Mouse (Mus musculus): ENCODE results near the gene Zfp1.

The Zfp1 gene

DNA sequence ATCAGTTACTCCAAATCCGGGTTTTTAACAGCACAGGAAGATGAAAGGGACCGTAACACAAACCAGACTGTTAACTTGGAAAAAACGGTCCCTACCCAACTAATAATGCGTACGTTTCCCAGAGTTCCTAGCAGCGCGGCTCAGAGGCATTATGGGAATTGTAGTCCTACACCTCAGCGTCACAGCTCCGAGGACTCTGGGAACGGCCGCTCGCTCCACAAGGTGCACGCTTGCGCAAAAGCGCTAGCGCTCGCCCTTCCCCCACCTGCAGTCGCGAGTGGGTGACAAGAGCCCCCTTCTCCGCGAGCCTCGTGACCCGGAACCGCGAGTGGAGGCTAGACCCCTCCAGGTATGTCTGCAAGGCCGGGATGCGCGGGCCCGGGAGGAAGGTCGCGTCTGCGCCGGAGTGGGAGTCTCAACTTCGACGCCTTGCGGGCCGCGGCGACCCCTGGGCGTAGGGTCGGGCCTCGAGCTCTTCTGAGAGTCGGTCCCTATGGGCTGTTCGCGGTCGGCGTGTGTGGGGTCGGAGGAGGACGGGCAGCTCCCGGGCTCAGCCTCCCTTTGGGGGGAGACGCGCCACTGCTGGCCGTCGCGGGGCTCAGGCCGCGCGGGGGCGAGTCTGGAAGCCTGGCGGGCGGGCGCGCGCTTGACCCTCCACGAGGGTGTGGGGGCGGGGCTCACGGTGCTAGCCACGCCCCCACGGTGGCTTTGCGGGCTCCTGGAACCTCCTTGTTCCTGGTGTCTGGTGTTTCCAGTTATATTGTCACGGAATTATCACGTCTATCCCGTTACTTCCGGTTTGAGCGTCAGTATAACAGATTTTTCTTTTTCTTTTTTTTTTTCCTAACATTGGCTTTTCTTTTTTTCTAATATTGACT lies at the start of gene Zfp1:
Gene Zfp1, plus strand, starts transcription at position 138 of the 878 bp plus-strand sequence.
- peak; percentile 94 for DNase-seq (ENCODE audit: low spot score)

- DNase-seq (ENCODE audit: low spot score) = no peak
Observed at GRCm38 (mm10) chr8:111594044-111594840, 49.0 kb upstream of the Zfp1 start.

GRCm38 (mm10) chr8:111594951-111595350 lies 48.2 kb upstream of the Zfp1 start:
- no peak for DNase-seq (ENCODE audit: low spot score)

- peak; percentile 45 for DNase-seq (ENCODE audit: low spot score)
Observed at GRCm38 (mm10) chr8:111595712-111596484, 47.3 kb upstream of the Zfp1 start.

GRCm38 (mm10) chr8:111596485-111596821 lies 46.7 kb upstream of the Zfp1 start:
- DNase-seq (ENCODE audit: low spot score) = no peak

- no peak for DNase-seq (ENCODE audit: low spot score)
Observed at GRCm38 (mm10) chr8:111597310-111597709, 45.9 kb upstream of the Zfp1 start.

- DNase-seq (ENCODE audit: low spot score) = no peak
Observed at GRCm38 (mm10) chr8:111599707-111600444, 43.3 kb upstream of the Zfp1 start.

DNA sequence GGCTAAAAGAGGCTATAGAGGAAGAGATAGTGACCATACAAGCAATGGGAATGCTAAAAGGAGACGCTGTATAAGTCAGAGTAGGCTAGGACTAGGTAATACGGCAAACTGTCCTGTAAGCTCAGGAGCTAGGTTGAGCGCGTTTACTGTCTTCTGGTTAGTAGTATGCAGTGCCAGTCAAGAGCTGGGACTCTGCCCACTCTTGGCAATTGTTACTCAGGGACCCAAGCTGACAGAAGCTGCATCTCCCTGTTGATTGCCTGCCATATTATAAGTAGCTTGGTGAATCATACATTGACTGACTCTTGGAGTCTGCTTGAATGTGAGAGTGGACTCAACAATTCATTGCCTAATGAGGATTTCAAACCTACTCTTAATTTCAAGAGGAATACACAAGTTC lies 41.2 kb upstream of the Zfp1 start:
- DNase-seq (ENCODE audit: low spot score) = peak; percentile 38

DNA sequence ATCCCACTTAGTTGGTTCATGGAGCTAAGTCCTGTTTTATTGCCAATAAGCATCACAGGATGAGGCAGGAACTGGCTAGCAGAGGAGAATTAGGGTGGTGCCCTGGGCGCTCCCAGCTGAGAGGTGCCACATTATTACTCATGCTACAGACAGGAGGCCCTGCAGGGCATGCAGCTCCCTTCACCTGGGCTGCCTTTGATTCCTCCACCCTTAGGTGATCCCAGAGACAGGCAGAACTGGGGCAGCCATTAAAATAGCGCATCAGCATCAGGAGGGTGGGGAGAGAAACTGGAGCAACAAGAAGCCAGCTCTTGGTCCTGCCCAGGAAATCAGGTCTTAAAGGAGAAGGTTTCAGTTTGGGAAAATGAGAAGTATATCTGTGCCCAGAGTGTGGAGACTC lies 38.2 kb upstream of the Zfp1 start:
- no peak for DNase-seq (ENCODE audit: low spot score)

DNA sequence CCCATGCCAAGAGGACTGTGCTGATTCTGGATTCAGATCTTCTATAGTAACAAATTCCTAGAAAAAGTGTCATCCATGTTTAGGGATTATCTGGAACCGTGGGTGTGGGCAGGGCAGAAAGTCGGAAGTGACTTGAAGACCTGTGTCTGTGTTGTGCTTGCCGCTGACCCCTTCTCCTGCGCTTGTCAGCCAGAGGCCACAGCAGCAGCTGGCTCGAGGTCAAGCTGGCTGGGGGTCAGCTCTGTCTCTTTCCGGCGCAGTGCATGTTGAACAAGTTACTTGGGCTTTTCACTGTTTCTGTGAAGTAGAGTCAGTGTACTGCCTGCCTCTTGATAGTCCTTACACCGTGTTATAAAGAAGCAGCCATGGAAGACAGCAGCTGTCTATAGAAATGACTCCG lies 36.2 kb upstream of the Zfp1 start:
- DNase-seq (ENCODE audit: low spot score) = no peak

- no peak for DNase-seq (ENCODE audit: low spot score)
Observed at GRCm38 (mm10) chr8:111607414-111607813, 35.8 kb upstream of the Zfp1 start.

DNA sequence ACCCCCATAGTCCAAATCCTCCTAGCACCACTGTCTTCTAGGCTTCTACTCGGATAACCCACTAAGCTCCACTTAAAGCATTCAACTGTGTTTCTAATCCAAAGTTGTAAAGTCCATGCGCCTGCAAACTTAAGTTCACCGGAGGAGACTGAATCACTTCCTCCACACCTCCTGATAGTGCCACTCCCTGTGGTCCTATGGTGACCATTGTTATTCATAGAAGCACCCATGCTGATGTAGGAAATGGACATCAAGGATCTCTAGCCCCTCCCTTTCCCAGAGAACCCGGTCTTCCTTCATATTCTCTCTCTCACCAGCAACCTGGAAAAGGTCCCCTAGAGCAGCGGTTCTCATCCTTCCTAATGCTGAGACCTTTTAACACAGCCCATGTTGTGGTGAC lies 30.0 kb upstream of the Zfp1 start:
- DNase-seq (ENCODE audit: low spot score) = no peak

DNA sequence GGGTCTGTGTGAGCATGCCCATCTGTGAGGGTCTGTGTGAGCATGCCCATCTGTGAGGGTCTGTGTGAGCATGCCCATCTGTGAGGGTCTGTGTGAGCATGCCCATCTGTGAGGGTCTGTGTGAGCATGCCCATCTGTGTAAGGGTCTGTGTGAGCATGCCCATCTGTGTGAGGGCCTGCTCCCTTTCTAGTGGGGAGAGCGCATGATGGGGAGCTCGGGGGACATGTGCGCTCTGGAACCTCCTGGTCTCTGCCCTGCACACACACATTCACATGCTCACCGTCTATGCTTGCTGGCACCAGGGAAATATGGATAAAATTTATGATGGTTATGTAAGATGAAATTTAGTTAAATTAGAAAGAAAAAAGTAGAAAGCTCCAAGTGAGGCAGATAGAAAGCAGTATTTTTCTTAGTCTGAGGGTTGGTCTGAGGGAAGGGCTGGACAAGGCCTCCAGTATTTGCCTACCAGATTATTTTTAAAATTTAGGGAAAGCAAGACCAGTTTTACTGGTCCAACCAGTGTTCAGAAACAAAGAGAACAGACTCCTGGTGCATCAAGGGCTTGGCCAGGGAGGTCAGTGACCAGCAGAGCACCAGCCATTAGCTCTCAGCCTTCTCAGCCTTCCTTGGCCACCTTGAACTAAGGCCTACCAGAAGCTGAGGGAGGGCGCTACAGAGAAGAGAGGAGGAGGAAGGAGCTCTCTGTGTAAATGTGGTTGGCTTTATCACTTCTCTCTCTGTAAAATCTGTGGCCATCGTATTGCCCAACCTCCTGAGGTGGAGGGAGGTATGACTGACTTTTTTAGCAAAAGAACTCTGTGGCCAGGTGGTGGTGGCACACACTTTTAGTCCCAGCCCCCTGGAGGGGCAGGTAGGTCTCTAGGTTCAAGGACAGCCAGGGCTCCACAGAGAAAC lies 28.2 kb upstream of the Zfp1 start:
- no peak for DNase-seq (ENCODE audit: low spot score)

DNA sequence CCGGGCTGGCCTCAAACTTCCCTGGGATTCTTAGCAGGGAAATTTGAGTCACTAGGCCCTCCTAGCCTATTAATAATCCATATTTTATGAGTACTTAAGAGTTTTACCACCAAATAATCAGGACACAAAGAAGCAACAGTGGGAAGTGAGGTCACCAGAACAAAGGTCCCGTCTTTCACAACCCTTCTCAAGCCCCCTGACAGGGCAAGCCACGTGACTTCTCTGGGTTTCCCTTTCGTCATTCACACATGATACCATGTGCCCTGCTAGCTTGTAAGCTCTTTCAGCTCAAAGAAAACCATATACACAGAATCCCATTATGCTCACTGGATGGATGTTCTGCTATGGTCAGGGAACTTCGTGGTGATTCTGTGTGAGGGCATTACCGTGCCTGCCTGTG lies 25.4 kb upstream of the Zfp1 start:
- DNase-seq (ENCODE audit: low spot score) = no peak

DNA sequence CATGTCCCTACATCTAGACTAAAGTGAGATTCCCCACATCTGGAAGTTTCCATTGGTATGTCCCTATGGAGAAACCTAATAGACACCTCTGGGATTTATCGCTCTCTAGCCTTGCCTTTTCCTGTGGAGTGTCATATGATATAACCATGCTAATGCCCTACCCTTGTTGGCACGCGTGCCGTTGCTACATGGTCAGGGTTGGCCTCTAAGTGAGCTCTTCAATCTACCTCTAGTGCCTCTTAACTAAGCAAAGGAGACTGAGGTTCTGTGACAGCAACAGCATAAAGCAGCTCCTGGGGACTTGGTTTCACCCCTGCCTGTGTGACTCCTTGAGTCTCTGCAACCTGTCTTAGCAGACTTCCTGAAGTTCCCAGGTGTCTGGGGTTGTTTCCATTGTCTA lies 24.9 kb upstream of the Zfp1 start:
- DNase-seq (ENCODE audit: low spot score) = no peak

DNA sequence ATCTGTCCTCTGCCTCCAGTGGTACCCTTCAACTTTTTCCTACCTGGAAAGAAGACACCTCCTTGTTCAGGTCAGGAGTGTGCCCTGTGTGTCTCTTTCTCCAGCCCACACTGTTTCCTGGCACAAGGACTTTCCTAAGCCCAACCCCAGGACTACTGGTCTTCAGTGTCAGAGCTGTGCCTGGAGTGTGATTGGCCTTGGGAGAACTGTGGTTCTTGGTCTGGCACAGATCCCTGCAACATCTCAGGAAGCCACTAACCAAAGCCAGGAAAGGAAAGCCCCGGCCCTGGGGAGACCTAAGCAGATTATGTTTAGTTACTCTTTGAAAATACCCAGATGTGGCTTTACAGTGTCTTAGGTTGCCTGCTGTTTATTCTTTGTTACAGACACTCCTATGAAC lies 23.3 kb upstream of the Zfp1 start:
- DNase-seq (ENCODE audit: low spot score) = no peak

- no peak for DNase-seq (ENCODE audit: low spot score)
Observed at GRCm38 (mm10) chr8:111622104-111622503, 21.1 kb upstream of the Zfp1 start.

DNA sequence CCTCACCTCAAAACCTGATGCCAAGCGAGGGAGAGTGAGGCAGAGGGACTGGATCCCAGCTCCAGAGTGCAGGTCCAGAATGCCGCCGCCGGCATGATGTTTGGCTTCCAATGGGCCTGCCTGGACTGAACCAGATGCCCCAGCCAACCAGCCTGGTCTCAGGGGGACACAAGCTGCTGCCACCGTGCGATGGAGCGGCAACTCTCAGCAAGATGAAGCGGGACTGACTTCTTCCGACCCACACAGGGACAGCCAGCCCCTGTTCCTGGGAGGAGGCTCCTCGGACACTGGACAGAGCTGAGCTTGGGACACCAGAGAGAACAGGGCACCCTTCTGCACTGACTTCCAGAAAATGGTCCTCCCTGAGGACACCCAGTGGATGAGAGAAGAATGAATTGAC lies 20.6 kb upstream of the Zfp1 start:
- no peak for DNase-seq (ENCODE audit: low spot score)

GRCm38 (mm10) chr8:111624081-111624852 lies 18.9 kb upstream of the Zfp1 start:
- DNase-seq (ENCODE audit: low spot score) = peak; percentile 66

- no peak for DNase-seq (ENCODE audit: low spot score)
Observed at GRCm38 (mm10) chr8:111624853-111625221, 18.4 kb upstream of the Zfp1 start.
